In the genomic region with DNA sequence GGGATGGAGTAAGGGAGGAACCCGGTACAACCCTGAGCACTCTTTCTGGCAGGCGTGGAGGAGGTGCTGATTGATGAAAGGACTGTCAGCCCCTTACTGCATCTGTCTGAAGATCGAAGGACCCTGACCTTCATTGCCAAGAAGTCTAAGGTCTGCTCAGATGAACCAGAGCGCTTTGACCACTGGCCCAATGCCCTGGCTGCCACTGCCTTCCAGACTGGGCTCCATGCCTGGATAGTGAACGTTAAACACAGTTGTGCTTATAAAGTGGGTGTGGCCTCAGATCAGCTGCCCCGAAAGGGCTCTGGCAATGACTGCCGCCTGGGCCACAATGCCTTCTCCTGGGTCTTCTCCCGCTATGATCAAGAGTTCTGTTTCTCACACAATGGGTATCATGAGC, we compare ENCODE assay signal across 9 mouse cellular contexts. TPM values are rescaled to one million over a fixed set of nuclear protein-coding genes. Genes with fewer than 3 reads are reported as not detected.
DNase-seq lines count a peak whose midpoint lies in the region; TF ChIP-seq lines count a peak whose summit lies in the region.
"Had no signal": no experiment of that assay in that cellular context is flagged by ENCODE, and none has a peak within 500 bp of the region (broad histone marks: within the 10 kb centered on the region; RNA-seq: fewer than 3 reads in every experiment).

No protein-coding gene starts in this region.

- intact Hi-C loops in gastrocnemius, adult 2 months (cut with DNase I): no loop called here

- no peak overlapping the region for H3K27ac ChIP-seq in gastrocnemius, adult 2 months

- TF ChIP-seq CTCF in gastrocnemius, adult 2 months (IDR thresholded peaks at IDR 0.05): no peak

- peak overlapping the region; percentile 53 for H3K4me3 ChIP-seq in gastrocnemius, adult 2 months

- DNase-seq in kidney, adult 18-20 months: peak; percentile 79
- no peak for DNase-seq in kidney, postnatal 4 days
- peak; percentile 81 for DNase-seq in gastrocnemius, adult 2 months
- peak; percentile 66 for DNase-seq in kidney, postnatal 10 days
- peak; percentile 60 to 75 for DNase-seq in lung, postnatal 4 days
- no peak for DNase-seq in thymus, postnatal 36 days
- no peak for DNase-seq in retina, postnatal 1 day
- DNase-seq: cerebellum, adult 11 months; right cerebral cortex, postnatal 14 days had no signal

RNA-seq across cellular contexts. Expression of a gene that starts 7.3 kb away (rescaled TPM):
- 1 to 10 TPM; 1.3 to 1.6 TPM for total RNA-seq in gastrocnemius, adult 2 months (2021)

RNA-seq across cellular contexts. Expression of a gene that starts 16.1 kb away (rescaled TPM):
- not detected for total RNA-seq in gastrocnemius, adult 2 months (2021)

RNA-seq across cellular contexts. Expression of a gene that starts 23.8 kb away (rescaled TPM):
- 10 to 100 TPM; 21.7 to 32.8 TPM for total RNA-seq in gastrocnemius, adult 2 months (2021)

RNA-seq across cellular contexts. Expression of a gene that starts 25.2 kb away (rescaled TPM):
- total RNA-seq in gastrocnemius, adult 2 months (2021): under 1 TPM; 0.26 to 0.28 TPM

RNA-seq across cellular contexts. Expression of a gene that starts 28.9 kb away (rescaled TPM):
- 10 to 100 TPM; 15.5 to 18.5 TPM for total RNA-seq in gastrocnemius, adult 2 months (2021)

Comparison
In these comparisons a context has a peak if more than half of its experiments do, and no peak if none do; other contexts are left out.
1. DNase-seq: peak in kidney, adult 18-20 months (single experiment), gastrocnemius, adult 2 months (single experiment), kidney, postnatal 10 days (single experiment) and lung, postnatal 4 days (2 of 2); none in kidney, postnatal 4 days (0 of 2), thymus, postnatal 36 days (0 of 2) and retina, postnatal 1 day (single experiment).